Mouse (Mus musculus): ENCODE data around the gene Fam163b. TPM values are rescaled to one million over a fixed set of nuclear protein-coding genes. Genes with fewer than 3 reads are reported as not detected.

The Fam163b gene
- polyA plus RNA-seq, 1 experiment from 2014 or later = 0.09 TPM

DNA sequence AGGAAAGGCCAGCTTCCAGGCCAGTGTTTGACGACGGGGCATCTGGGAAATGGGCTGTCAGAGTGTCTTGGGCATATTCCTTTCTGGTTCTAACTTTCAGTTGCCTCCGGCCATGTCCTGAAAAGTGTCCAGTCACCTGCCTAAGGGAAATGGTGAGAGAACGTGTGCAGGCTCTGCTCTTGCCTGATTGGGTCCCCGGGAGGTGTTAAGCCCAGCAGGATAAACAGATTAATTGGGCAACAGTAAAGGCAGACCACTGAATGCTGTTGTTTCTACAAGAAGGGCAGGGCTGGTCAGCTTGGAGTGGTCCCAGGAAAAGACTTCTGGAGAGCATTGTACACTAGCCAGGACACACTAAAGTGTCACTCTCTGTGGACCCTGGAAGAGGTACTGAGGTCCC lies 53.6 kb downstream of the Fam163b start:
- no peak overlapping the region for H3K9ac ChIP-seq (ENCODE audit: low read length)
- H3K27ac ChIP-seq (ENCODE audit: low read depth, low read length) = no peak overlapping the region
- H3K4me3 ChIP-seq (ENCODE audit: low read depth, low read length) = no peak overlapping the region
- DNase-seq (ENCODE audit: low spot score) = no peak
- WGBS = 58% methylated on average over 5 of the region's 5 CpGs
- no peaks in the 10 kb centered on the region for H3K9me3 ChIP-seq (ENCODE audit: control insufficient read depth, low read length)
- H3K27me3 ChIP-seq (ENCODE audit: control insufficient read depth, insufficient read depth, low read length) = no peaks in the 10 kb centered on the region
- H3K36me3 ChIP-seq (ENCODE audit: control insufficient read depth, insufficient read depth, low read length) = no peaks in the 10 kb centered on the region
- H3K4me2 ChIP-seq (ENCODE audit: low read depth, low read length, severe bottlenecking) = no peak overlapping the region
- ATAC-seq (replicated peaks; ENCODE audit: low FRiP score) = no peak
- no peaks in the 10 kb centered on the region for H3K4me1 ChIP-seq (replicated peaks; ENCODE audit: control insufficient read depth, insufficient read depth, low read length)

DNA sequence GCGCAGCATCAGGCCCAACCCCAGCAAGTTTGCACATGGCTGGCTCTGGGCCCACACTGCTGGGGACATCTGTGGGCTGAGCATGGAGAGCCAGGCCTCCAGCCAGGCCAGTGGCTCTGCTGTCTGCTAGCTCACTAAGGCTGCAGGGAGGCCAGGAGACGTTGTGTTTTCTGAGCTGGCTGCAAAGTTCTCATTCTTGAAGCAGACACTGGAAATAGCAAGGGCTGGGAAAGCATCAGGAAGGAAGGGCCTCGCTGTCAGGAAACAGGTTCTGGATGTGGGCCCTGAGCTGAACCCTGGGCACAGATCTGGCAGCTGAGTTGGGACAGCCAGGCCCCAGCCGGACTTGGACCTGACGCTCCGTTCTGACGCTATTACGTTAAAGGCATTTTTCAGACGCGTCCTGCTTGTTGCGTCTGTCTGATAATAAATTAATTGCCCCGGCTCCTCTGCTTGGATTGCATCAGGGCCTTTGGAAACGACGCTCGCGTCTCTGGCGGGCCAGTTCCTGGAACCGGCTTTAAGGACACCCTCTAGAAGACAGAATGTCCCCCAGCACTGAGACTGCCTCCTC lies 54.1 kb downstream of the Fam163b start:
- DNase-seq (ENCODE audit: low spot score) = no peak
- Histone ChIP-seq H3K9me3 (ENCODE audit: control insufficient read depth, low read length) (no peaks in the 10 kb centered on the region), H3K27ac (ENCODE audit: low read depth, low read length) (no peak overlapping the region), H3K4me1 (replicated peaks; ENCODE audit: control insufficient read depth, insufficient read depth, low read length) (no peaks in the 10 kb centered on the region), H3K9ac (ENCODE audit: low read length) (no peak overlapping the region), H3K4me2 (ENCODE audit: low read depth, low read length, severe bottlenecking) (no peak overlapping the region), H3K27me3 (ENCODE audit: control insufficient read depth, insufficient read depth, low read length) (no peaks in the 10 kb centered on the region), H3K4me3 (ENCODE audit: low read depth, low read length) (no peak overlapping the region), H3K36me3 (ENCODE audit: control insufficient read depth, insufficient read depth, low read length) (no peaks in the 10 kb centered on the region)
- 89% methylated on average over 18 of the region's 18 CpGs for WGBS
- ATAC-seq (replicated peaks; ENCODE audit: low FRiP score) = no peak

- Histone ChIP-seq H3K27ac (ENCODE audit: low read depth, low read length) (no peak overlapping the region), H3K4me1 (replicated peaks; ENCODE audit: control insufficient read depth, insufficient read depth, low read length) (no peaks in the 10 kb centered on the region)
Measured at GRCm38 (mm10) chr2:27087581-27087980, 54.7 kb downstream of the Fam163b start.

GRCm38 (mm10) chr2:27086483-27087010 lies 55.7 kb downstream of the Fam163b start:
- no peaks in the 10 kb centered on the region for H3K27me3 ChIP-seq (ENCODE audit: control insufficient read depth, insufficient read depth, low read length)
- no peaks in the 10 kb centered on the region for H3K9me3 ChIP-seq (ENCODE audit: control insufficient read depth, low read length)
- no peaks in the 10 kb centered on the region for H3K4me1 ChIP-seq (replicated peaks; ENCODE audit: control insufficient read depth, insufficient read depth, low read length)
- no peak overlapping the region for H3K27ac ChIP-seq (ENCODE audit: low read depth, low read length)
- no peak overlapping the region for H3K9ac ChIP-seq (ENCODE audit: low read length)
- no peak overlapping the region for H3K4me3 ChIP-seq (ENCODE audit: low read depth, low read length)
- H3K4me2 ChIP-seq (ENCODE audit: low read depth, low read length, severe bottlenecking) = no peak overlapping the region
- DNase-seq (ENCODE audit: low spot score) (no peak), ATAC-seq (replicated peaks; ENCODE audit: low FRiP score) (no peak)
- H3K36me3 ChIP-seq (ENCODE audit: control insufficient read depth, insufficient read depth, low read length) = no peaks in the 10 kb centered on the region
- 79% methylated on average over 4 of the region's 4 CpGs for WGBS

More at GRCm38 (mm10) chr2:27087581-27087980, 54.7 kb downstream of the Fam163b start:
- no peaks in the 10 kb centered on the region for H3K9me3 ChIP-seq (ENCODE audit: control insufficient read depth, low read length)
- H3K27me3 ChIP-seq (ENCODE audit: control insufficient read depth, insufficient read depth, low read length) = no peaks in the 10 kb centered on the region
- no peak overlapping the region for H3K4me3 ChIP-seq (ENCODE audit: low read depth, low read length)
- 81% methylated on average over 5 of the region's 5 CpGs for WGBS
- H3K36me3 ChIP-seq (ENCODE audit: control insufficient read depth, insufficient read depth, low read length) = no peaks in the 10 kb centered on the region
- H3K4me2 ChIP-seq (ENCODE audit: low read depth, low read length, severe bottlenecking) = no peak overlapping the region
- DNase-seq (ENCODE audit: low spot score) (no peak), ATAC-seq (replicated peaks; ENCODE audit: low FRiP score) (no peak)
- no peak overlapping the region for H3K9ac ChIP-seq (ENCODE audit: low read length)

DNA sequence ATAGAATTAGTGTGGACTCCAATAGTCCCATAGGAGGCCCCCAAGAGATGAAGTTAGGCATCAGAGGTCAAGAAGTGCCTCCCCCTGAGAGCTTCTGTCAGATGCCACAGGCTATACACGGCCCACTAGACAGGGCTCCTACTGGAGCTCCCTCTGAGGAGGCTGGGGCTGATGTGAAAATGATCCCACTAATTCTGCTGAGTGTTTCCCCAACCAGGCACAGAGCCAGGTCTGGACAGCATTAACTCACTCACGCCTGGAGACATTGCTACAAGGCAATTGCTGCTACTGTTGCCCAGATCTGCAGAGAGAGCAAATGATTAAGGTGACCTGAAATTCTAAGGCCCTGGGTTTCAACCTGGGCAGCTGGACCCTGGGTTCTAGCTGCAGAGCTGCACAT lies 56.5 kb downstream of the Fam163b start:
- no peak for ATAC-seq (replicated peaks; ENCODE audit: low FRiP score)
- Histone ChIP-seq H3K4me2 (ENCODE audit: low read depth, low read length, severe bottlenecking) (no peak overlapping the region), H3K4me1 (replicated peaks; ENCODE audit: control insufficient read depth, insufficient read depth, low read length) (no peaks in the 10 kb centered on the region), H3K27me3 (ENCODE audit: control insufficient read depth, insufficient read depth, low read length) (no peaks in the 10 kb centered on the region), H3K27ac (ENCODE audit: low read depth, low read length) (no peak overlapping the region), H3K9ac (ENCODE audit: low read length) (no peak overlapping the region), H3K36me3 (ENCODE audit: control insufficient read depth, insufficient read depth, low read length) (no peaks in the 10 kb centered on the region), H3K4me3 (ENCODE audit: low read depth, low read length) (no peak overlapping the region), H3K9me3 (ENCODE audit: control insufficient read depth, low read length) (no peaks in the 10 kb centered on the region)
- WGBS = 59% methylated on average over 2 of the region's 2 CpGs
- DNase-seq (ENCODE audit: low spot score) = no peak

DNA sequence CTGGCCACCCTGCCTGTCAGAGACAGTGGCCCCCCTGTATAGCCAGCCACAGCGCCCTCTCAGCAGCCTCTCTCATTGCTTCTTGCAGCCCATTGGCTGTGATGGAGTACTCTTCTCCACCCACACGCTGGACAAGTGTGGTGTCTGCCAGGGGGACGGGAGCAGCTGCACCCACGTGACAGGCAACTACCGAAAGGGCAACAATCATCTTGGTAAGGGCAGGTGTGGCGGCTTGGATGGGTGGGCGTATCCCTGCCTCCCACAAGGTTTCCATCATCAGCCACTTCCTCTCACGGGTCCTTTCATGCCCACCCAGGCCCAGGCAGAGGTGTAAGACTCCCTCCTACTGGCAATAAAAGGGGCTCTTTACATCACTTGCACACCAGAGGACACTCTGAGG lies 57.3 kb downstream of the Fam163b start:
- no peak overlapping the region for H3K27ac ChIP-seq (ENCODE audit: low read depth, low read length)
- 62% methylated on average over 8 of the region's 8 CpGs for WGBS

GRCm38 (mm10) chr2:27083761-27084475 lies 58.4 kb downstream of the Fam163b start:
- H3K27me3 ChIP-seq (ENCODE audit: control insufficient read depth, insufficient read depth, low read length) = no peaks in the 10 kb centered on the region
- DNase-seq (ENCODE audit: low spot score) = no peak
- H3K4me1 ChIP-seq (replicated peaks; ENCODE audit: control insufficient read depth, insufficient read depth, low read length) = peaks cover 6% of the 10 kb centered on the region; the same call in 1 of the 2 replicates
- 85% methylated on average over 12 of the region's 12 CpGs for WGBS
- H3K27ac ChIP-seq (ENCODE audit: low read depth, low read length) = no peak overlapping the region
- H3K9me3 ChIP-seq (ENCODE audit: control insufficient read depth, low read length) = no peaks in the 10 kb centered on the region
- H3K9ac ChIP-seq (ENCODE audit: low read length) = no peak overlapping the region
- ATAC-seq (replicated peaks; ENCODE audit: low FRiP score) = no peak
- H3K4me3 ChIP-seq (ENCODE audit: low read depth, low read length) = no peak overlapping the region
- H3K4me2 ChIP-seq (ENCODE audit: low read depth, low read length, severe bottlenecking) = no peak overlapping the region
- no peaks in the 10 kb centered on the region for H3K36me3 ChIP-seq (ENCODE audit: control insufficient read depth, insufficient read depth, low read length)

More for the DNA sequence above, 57.3 kb downstream of the Fam163b start:
- no peak overlapping the region for H3K9ac ChIP-seq (ENCODE audit: low read length)
- no peaks in the 10 kb centered on the region for H3K4me1 ChIP-seq (replicated peaks; ENCODE audit: control insufficient read depth, insufficient read depth, low read length)
- no peak overlapping the region for H3K4me2 ChIP-seq (ENCODE audit: low read depth, low read length, severe bottlenecking)
- no peaks in the 10 kb centered on the region for H3K9me3 ChIP-seq (ENCODE audit: control insufficient read depth, low read length)
- H3K4me3 ChIP-seq (ENCODE audit: low read depth, low read length) = no peak overlapping the region
- no peak for DNase-seq (ENCODE audit: low spot score)
- H3K36me3 ChIP-seq (ENCODE audit: control insufficient read depth, insufficient read depth, low read length) = no peaks in the 10 kb centered on the region
- no peaks in the 10 kb centered on the region for H3K27me3 ChIP-seq (ENCODE audit: control insufficient read depth, insufficient read depth, low read length)
- no peak for ATAC-seq (replicated peaks; ENCODE audit: low FRiP score)

DNA sequence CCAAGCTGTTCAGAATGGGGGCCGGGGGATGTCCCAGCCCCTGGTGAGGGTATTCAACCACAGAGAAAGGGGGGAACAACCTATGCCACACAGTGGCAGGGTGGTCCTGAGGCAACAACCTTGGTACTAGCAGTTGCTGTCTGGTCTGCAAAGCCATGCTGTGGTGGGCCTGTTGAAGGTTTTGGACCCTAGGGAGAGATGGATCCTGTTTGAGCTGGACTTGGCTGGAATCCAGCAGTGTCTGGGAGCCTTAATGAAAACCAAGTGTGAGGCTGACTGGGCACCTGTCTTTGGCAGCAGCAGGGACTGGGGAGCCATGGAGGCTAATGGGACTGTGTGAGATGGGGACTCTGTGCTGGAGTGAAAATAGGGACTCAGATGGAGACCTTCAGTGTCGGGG lies 62.6 kb downstream of the Fam163b start:
- Histone ChIP-seq H3K36me3 (ENCODE audit: control insufficient read depth, insufficient read depth, low read length) (no peaks in the 10 kb centered on the region), H3K4me2 (ENCODE audit: low read depth, low read length, severe bottlenecking) (0 out of 2 replicates have a peak overlapping the region, but pooled peaks have one; percentile 21), H3K9ac (ENCODE audit: low read length) (peak overlapping the region; percentile 16; the same call in 1 of the 2 replicates), H3K4me3 (ENCODE audit: low read depth, low read length) (no peak overlapping the region), H3K9me3 (ENCODE audit: control insufficient read depth, low read length) (no peaks in the 10 kb centered on the region), H3K27me3 (ENCODE audit: control insufficient read depth, insufficient read depth, low read length) (no peaks in the 10 kb centered on the region), H3K27ac (ENCODE audit: low read depth, low read length) (no peak overlapping the region), H3K4me1 (replicated peaks; ENCODE audit: control insufficient read depth, insufficient read depth, low read length) (peaks cover 6% of the 10 kb centered on the region; the same call in 1 of the 2 replicates)
- ATAC-seq (replicated peaks; ENCODE audit: low FRiP score) (no peak), DNase-seq (ENCODE audit: low spot score) (peak; percentile 57)
- 65% methylated on average over 2 of the region's 2 CpGs for WGBS
